17 mouse cellular contexts compared by ENCODE assay signal in the genomic region with DNA sequence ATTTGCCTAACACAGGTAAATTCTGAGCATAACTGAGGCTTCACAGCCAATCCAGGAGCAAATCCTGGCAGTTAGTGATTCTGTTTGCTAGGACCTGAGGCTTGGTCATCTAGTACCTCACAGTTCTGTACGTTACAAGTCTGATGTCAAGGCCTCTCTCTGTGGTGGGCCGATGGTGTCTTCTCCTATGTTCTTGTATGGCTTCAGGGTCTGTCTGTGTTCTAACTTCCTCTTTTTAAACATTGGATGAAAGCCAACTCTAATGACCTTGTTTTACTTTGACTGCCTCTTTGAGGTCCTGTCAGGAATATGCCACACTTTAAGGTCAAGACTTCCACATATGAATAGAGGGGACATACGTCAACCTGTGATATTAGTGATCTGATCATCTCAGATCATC. TPM values are rescaled to one million over a fixed set of nuclear protein-coding genes. Genes with fewer than 3 reads are reported as not detected.
"Had no signal": no experiment of that assay in that cellular context is flagged by ENCODE, and none has a peak within 500 bp of the region (broad histone marks: within the 10 kb centered on the region; RNA-seq: fewer than 3 reads in every experiment).

No protein-coding gene starts in this region.

- H3K36me3 ChIP-seq: limb, embryonic 12.5 days; limb, embryonic 15.5 days; liver, embryonic 15.5 days; lung, embryonic 15.5 days had no signal

- H3K27me3 ChIP-seq: limb, embryonic 12.5 days; limb, embryonic 15.5 days; liver, embryonic 15.5 days; lung, embryonic 15.5 days had no signal

- DNase-seq: kidney, postnatal 14 days; kidney, postnatal 4 days; left cerebral cortex, postnatal 4 days; lung, adult 18-20 months; lung, postnatal 10 days; lung, postnatal 36 days; midbrain, embryonic 14.5 days; right cerebral cortex, adult 18-20 months; right cerebral cortex, postnatal 14 days; spleen, adult 18-20 months; thymus, adult 18-20 months; thymus, postnatal 36 days had no signal

RNA-seq across cellular contexts. Expression of gene Bmp6, which starts 56.9 kb away (rescaled TPM):
- total RNA-seq: megakaryocyte-erythroid progenitor cell, adult 5-6 weeks had no signal
